Mouse (Mus musculus) fibroblast of lung, adult 2 months (primary cell): ENCODE results near the gene Slc26a10.

Experiments
- DNase-seq: peaks from one replicate; pipeline ENCODE4 v3.0.0-alpha.2; 2011; ENCODE audit warnings: low read depth

Slc26a10 gene

GRCm38 (mm10) chr10:127182624-127183023 lies 2.2 kb upstream of the Slc26a10 start:
- no peak for DNase-seq

GRCm38 (mm10) chr10:127181566-127181965 lies 1.1 kb upstream of the Slc26a10 start:
- no peak for DNase-seq

DNA sequence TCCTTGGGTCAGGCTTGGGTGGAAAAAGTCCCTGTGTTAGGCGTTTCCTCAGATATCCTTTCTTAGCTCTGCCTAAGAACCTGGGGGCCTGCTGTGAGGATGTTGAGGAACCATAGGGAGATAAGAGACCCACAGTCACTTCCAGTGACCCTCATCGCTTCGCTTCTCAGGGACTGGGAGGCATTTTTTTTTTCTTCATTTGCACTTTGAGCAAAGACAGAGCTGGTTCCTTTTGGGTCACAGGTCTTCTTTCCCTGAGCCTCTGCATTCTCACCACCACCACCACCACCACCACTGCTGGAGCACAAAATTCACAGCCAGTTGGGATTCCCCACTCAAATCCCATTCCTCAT lies 226 bp upstream of the Slc26a10 start:
- DNase-seq = no peak

DNA sequence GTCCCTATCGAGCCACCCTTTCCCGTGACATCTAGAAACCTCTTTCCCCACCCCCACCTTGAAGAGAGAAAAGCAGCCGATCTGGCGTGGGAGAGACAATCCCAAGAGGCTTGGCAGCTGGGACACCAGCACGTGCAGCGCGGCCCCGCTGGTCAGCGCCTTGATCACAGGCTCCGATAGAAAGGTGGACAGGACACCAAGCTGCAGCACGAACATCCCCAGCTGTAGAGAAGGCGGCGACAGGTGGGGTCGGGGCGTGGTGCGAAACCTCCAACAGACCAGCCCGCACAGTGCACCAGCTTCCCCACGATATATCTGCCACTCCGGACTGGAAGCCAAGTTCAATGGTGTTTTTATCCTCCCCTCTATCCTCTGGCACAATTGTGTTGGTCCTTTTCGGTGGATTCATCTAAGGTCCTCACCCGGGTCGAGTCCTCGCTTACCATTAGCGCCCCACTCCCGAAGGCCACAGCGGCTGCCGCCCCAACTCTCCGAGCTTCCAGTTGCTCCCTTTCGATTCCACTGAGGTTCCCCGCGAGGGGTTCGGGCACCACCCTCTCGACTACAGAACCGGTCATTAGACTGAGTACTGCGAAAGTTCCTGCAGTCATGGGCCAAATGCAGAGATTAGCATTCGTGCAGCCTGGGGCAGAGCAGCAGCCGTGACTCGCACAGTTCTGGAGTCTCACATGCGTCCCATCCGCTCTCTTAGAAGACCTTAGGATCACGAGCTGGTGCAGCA lies 2.0 kb downstream of the Slc26a10 start:
- no peak for DNase-seq

- peak; percentile 56 for DNase-seq
Observed at GRCm38 (mm10) chr10:127177719-127178118, 2.7 kb downstream of the Slc26a10 start.

GRCm38 (mm10) chr10:127177235-127177634 lies 3.2 kb downstream of the Slc26a10 start:
- DNase-seq = no peak

DNA sequence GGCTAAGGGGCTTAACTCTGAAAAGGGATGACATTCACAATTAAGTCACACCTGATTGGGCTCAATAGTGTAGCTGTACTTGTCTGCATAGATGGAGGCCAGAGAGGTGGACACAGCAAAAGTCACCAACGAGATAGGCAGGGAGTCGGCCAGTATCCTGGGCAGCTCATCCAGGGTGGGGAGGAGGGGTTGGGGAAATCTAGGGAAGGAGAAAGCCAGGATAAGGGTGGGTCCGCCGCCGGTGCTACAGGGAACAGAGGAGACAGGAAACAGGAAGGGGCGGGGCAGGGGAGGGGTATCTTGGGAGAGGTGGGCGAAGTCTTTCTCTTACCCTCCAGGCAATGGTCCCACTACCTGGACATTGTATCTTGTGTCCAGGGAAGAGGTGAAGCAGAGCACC lies 3.7 kb downstream of the Slc26a10 start:
- DNase-seq = no peak

GRCm38 (mm10) chr10:127176228-127176627 lies 4.2 kb downstream of the Slc26a10 start:
- DNase-seq = no peak

DNA sequence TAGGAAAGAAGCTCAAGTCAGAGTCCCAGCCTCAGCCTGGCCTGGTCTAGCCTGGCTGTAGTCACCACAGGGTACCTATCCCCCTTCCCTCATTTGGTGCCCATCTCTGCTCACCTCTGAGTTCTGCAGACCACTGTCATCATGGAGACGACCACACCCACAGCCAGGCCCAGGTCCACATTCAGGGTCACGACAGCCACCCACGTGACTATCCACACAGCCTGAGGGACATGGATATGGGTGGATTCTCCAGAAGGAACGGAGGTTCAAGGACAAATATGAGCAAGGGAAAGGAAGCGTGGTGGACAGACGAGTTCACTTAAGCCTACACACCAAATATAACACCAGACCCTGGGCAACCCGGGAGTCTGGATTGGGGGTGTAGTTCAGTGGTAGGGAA lies 6.3 kb downstream of the Slc26a10 start:
- DNase-seq = no peak

GRCm38 (mm10) chr10:127173148-127174065 lies 7.0 kb downstream of the Slc26a10 start:
- no peak for DNase-seq

DNA sequence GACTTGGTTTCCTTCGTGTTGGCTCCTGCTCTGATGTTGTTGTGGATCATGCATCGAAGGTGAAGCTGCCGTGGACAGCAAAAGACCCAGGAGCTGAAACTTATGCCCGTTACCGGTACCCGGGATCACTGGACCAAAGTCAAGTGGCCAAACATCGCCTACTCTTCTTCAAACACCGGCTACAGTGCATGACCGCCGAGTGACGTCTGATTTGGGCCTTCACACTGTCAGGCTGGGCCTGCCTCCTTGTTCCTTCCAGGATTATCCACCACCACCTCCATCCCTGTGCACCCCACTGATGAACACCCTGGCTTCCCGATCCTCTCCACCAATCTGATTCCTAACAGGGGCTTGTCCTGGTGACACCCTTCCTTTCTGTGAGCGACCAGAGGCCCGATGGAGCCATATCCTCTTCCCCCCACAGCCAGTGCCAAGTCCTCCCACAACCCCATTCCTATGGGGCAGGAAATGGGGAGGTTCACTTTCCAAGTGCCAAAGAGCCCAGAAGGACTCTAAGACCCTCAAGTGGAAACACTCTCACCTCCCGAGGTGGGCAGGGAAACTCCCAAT lies 8.7 kb downstream of the Slc26a10 start:
- DNase-seq = no peak

DNA sequence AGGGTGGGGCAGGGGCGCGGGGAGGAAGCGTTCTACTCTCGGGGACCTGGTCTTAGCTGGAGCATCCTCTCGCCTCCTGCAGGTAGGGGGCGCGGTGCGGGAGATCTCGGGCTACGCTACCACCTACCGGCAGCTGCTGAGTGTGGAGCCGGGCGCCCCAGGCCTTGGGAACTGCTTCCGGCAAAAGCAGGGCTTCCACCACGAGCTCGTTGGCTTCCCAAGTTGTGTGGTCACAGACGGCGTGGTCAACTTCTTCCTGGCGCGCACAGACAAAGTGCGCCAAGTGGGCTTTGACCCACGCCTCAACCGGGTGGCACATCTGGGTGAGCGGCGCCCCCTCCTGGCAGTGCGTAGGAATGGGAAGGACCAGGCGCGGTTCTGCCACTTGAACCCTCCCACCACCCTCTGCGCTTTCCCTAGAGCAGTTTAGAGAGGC lies 9.6 kb downstream of the Slc26a10 start:
- DNase-seq = peak; percentile 49

GRCm38 (mm10) chr10:127170002-127170401 lies 10.4 kb downstream of the Slc26a10 start:
- no peak for DNase-seq

DNA sequence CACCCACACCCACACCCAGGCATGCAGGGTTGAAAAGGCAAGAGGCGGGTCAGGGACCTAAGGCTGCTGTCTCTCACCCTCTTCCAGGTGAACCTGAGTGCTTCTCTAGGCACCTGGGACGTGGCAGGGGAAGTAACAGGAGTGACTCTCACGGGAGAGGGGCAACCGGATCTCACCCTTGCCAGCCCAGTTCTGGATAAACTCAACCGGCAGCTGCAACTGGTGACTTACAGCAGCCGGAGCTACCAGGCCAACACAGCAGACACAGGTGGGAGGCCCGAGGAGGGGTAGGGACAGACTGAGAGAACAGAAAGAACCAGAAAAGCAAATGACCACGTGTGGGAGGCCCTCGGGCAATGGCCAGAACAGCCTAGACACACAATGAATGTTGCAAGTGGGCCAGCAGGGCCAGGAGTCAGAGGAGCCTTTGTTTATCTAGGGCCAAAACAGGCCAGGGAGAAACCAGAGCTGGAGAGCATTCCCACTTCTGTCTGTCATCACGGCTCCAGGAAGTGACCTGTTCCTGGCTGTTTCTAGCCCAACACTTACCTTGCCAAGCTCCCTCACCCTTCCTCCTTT lies 12.7 kb downstream of the Slc26a10 start:
- DNase-seq = peak; percentile 44

DNA sequence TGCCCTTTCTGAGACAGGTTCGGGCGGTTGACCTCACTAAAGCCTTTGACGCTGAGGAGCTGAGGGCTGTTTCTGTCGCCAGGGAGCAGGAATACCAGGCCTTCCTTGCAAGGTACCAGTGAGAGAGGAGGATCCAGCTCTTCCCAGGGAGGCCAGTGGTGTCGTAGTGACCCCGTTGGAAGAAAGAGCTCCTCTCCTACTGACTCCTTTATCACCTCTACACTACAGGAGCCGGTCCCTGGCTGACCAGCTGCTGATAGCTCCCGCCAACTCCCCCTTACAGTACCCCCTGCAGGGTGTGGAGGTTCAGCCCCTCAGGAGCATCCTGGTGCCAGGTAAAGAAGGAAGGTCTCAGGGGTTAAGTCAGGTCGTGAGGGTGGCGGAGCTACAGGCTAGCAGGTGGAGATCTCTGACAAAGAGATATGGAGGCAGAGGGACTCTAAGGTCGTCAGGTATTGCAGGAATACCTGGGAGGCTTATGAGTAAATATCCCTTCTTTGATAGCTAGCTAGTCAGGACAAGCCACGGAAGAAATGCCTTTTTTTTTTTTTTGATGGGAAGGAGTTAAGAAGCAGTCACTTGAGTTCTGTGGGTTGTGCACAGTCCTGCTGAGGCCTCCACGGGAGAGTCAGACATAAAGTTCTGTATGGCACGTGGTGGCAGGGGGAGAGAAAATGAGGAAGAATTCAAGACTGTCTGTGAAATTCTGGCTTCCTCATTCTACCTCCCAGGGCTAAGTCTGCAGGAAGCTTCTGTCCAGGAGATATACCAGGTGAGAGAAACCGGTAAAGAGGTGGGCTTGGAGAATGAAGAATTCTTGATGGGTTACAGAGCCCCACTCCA lies 13.5 kb downstream of the Slc26a10 start:
- DNase-seq = no peak

GRCm38 (mm10) chr10:127166404-127166715 lies 14.1 kb downstream of the Slc26a10 start:
- no peak for DNase-seq

DNA sequence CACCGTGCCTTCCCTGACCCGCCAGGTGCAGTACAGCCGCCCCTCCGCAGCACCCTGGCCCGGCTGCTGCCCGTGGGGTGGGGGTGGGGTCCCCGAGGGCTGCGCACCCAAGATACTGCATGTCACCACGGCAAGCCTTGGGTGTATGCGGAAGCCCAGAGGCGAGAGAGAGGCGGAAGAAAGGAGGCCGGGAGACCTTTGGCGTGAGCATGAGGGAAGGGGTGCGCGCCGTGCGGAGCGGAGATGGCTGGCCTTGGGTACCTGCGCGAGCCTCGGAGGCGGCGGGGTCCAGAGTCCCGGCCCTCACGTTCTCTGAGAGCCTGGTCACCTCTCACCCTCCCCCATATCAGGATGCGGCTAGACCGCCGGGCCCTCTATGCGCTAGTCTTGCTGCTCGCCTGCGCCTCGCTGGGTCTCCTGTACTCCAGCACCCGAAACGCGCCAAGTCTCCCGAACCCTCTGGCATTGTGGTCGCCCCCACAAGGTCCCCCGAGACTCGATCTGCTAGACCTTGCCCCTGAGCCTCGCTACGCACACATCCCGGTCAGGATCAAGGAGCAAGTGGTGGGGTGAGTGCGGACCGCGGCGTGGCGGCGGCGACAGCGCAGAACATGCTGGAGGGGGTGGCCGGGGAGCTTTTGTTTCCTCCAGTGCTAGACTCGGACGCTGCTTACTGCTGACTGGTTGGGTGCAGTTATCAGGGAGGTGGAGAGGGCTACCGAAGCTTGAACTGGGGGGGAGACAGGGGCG lies 14.6 kb downstream of the Slc26a10 start:
- DNase-seq = no peak

DNA sequence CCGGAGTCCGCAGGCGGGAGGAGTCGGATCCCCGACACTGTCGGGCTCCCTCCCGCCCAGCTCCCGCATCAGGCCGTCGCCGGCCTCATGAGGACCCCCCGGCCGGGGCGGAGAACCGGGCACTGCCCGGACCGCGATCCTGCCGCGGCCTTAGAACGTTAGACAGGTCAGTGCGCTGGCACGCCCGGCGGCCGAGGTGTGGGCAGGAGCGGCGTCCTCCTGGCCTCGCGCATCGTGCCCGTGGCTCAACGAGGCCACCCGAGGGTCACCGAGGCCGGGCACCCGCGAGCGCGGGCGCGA lies 15.1 kb downstream of the Slc26a10 start:
- no peak for DNase-seq

DNA sequence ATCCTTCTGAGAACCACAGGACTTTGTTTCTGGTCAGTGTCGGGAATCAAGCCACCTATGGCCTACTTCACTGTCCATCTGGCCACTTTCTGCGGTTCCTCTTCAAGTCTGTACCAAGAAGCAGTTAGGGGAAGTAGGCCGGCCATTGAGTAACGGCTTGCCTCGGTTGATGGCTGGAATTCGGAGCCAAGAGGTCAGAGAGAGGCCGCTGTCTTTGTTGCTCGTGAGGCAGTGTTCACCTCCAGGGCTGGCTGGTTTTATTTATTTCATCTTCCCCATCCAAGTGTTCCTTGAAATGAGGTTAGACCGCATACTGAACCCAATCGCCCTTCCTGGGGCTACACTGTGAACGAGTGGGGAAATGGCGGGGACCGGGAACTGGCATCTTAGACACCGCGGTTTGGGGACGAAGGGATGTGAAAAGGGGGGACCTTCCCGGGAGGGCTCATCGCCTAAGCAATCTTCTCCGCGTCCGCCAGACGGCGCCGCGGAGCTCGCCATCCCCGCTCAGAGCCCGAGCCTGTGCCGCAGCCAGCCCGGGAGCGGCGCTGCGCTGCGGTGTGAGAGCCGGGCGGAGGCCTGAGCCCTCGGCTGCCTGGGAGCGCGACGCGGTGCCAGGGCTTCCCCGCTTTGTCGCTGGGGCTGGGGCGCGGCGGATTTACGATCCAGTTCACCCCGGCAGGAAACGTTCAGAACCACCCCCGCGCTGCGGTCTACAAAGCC lies 15.7 kb downstream of the Slc26a10 start, which contains the start of gene B4galnt1:
B4galnt1 (plus strand) TSS at position 595 of the 723 bp plus-strand sequence.
- DNase-seq = peak; percentile 54

DNA sequence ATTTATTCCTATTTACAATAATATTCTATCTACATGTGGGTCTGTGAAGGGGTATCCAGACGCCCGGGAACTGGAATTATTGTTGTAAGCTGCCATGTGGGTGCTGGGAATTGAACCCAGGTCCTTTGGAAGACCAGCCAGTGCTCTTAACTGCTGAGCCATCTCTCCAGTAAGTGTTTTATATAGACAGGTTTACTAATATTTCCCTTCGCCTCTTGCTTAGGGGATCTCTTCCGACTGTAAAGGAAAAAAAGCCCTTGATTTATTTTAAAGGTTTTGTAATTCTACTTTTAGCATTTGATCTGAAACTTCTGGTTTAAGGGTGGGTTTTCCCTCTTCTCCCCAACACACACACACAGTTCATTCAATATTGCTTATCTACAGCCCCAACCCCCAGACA lies 16.3 kb downstream of the Slc26a10 start:
- DNase-seq = no peak
